Mouse (Mus musculus) spleen, adult 18-20 months (tissue): ENCODE results near the gene D430042O09Rik.

Experiments used
- DNase-seq, 2 experiments: peaks; one replicate each; pipeline ENCODE4 v3.0.0; 2022; ENCODE audit warnings: mixed read lengths in 2 of 2

Gene D430042O09Rik

GRCm38 (mm10) chr7:125741271-125741703 is 33.6 kb downstream of the D430042O09Rik start:
- DNase-seq = no peak

- no peak for DNase-seq
Measured at GRCm38 (mm10) chr7:125744774-125745173, 37.1 kb downstream of the D430042O09Rik start.

DNA sequence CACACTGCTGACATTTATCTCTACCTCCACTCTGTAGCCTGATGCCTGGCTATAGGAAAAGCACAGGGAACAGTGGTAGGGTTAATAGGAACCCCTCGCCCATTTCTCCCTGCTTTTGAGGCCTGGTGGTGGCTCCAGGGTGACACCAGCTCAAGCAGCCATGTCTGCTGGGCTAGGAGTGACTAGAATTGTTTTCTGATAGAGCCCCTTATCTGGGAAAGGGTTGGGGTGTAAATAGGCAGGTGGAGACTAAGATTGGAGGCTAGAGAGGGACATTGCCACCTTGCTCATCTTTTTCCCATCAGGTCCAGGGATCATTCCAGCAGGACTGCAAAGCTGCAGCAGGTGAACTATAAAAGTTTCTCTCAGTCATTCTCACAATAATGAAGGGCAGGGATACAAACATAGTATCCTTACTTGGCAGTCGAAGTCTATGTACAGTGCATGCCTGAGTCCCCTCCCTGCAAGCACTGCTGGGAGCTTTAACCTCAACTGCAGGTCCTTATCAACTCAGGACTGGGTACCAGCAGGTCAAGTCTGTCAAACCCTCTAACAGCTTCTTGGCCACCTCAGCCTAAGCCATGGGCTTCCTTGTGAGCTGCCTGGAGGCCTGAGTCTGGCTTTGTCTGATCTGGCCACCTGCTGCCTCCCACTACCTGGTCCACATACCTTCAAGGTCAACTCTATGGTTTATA is 39.1 kb downstream of the D430042O09Rik start:
- DNase-seq = no peak

GRCm38 (mm10) chr7:125747316-125747690 is 39.6 kb downstream of the D430042O09Rik start:
- DNase-seq = no peak

- no peak for DNase-seq
Measured at GRCm38 (mm10) chr7:125748186-125748585, 40.5 kb downstream of the D430042O09Rik start.

- no peak for DNase-seq
Measured at GRCm38 (mm10) chr7:125752699-125753325, 45.1 kb downstream of the D430042O09Rik start.

DNA sequence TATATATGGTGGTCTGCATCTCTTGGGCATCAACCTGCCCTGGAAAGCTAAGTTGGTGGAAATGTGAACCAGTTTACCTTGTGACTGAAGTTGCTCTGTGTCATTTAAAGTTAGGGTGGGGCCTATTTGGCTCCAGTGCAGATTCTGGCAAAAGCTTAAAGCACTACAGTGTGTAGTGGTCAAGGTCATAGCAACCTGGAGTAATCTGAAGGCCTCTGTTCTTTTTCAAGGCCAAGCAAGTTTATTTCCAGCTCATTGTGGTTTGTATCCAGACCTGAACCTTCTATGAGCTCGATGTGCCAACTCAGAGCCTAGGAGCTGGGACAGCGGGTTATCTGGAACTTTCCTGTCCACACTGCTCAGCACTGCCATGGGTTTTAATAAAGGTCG is 45.6 kb downstream of the D430042O09Rik start:
- DNase-seq = no peak

DNA sequence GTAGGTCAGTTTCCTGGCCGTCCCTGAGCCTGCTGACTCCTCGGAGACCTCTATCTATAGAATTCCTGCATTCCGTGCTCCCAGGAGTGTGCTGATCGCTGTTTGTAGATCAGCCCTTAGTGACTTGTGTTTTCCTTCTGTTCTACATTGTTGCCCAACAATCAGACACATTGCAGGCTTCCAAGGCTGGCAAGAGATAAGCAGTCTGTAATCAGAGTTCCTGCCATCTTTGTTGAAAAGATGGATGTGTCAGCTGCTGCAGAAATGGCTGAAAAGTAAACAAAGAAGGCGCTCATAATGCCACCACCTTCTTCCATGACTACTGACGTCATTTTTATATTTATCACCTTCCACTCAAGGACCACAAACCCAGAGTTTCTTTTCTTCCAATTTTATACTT is 49.1 kb downstream of the D430042O09Rik start:
- no peak for DNase-seq

- no peak for DNase-seq
Measured at GRCm38 (mm10) chr7:125757896-125758623, 50.4 kb downstream of the D430042O09Rik start.

DNA sequence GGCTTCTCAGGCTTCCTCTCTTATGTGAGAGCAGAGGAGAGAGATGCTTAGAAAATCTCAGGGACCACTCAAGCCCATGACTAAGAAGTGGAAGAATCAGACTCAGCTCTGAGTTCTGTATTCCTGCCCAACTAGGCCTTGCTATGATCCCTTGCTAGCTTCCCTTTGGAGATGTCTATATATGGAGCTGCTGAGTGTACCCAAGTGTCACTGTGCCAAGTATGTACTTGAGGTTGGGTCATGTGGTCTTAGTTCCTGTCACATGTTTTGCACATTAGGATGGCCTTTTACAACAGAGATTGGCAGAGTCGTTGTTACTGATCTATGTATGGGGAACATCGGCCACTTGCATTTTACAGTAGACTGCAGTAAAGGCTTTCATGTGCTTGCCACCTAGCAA is 54.6 kb downstream of the D430042O09Rik start:
- DNase-seq = no peak

DNA sequence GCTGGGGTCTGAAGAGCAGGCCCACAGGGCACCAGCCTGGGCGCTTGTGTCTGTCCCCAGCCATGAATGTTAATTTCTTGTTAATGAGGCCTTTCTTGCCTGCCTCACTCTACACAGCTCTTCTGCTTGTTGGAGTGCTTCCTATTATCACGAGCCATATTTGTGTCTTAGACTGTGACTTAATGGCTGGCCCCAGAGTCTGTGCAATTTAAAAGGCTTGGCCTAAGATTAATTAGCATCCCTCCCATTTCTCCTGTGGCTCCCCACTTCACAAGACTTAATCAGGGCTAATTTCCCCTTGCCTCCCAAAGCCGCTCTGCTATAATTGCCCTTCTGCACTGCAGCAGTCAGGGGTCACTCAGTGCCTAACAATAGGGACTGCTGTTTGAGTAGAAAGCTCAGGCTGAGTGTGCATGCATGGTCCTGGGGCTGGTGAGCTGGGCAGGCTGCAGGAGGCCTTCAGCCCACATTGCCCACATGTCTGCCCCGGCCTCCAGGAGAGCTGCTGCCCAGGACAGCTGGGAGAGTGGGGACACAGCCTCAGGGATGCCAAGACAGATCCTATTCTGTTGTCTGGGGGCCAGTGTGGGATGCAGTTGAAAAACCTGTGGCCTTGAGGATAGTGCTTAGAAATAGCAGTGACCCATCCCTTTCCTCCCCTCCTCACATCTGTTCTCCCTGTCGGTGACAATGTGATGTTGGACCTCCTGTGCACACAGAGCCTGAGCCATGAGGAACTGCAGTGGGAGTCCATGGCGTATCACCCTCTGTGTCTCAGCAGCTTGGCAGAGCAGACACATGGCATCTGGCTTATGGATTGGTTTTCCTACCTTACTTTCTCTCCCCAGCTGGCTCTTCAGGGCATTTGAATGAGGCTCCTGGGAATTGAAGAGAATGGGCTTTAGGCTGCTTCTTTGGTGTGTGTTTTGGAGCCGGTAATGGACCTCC is 55.5 kb downstream of the D430042O09Rik start:
- DNase-seq = no peak

DNA sequence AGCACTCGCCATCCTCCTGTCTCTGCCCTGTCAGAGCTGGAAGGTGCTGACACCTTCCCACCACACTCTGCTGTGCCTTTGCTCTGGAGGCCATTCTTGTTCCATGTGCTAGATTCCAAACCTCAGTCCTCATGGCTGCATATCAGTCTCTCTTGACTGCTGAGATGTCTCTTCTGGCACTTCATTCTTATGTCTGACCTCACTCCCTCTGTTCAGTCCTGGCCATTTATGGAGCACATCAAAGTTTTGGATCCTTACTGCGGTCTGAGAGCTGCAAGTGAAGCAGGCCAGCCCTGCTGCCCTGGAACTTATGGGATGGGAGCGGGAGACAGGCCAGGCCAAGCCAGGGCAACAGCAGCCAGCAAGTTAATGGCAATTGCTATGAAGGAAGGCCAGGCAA is 56.7 kb downstream of the D430042O09Rik start:
- DNase-seq = no peak

DNA sequence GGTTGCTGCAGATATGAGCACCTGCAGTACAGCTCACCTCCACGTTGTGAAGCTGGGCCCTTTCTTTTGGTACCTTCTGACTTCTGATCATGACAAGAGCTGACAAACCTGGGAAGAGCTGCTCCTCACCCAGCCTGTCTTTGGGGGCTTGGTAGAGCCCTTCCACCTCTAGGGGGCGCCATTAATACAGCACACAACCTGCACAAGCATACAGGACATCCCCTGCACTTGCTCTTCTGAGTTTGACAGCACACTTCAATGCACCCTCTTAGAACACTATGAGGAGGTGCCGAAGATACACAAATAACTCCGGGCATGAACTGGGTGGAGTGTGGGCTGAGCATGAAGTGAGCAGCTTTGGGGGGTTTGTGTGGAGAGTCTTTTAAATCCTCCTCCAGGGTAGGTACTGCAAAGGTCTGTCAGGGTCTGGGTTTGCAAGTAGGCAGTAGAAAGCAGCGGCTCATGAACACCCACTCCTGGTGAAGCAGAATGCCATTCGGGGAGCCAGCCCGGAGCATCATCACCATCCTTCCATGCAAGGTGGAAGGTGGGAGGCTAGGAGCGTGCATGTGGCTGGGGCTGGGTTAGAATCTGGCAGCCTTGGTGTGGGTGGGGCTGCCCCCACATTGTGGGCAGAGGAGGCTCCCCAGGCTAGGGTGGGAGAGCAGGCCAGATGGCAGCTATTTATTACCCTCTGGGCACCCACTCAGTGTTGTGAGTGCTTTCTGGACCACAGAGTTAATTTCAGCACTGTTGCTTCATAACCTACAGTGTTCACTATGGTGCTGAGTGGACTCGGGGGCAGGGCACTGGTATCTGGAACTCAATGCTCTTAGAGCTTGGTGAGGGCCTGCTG is 59.5 kb downstream of the D430042O09Rik start:
- DNase-seq = peak in 1 of 2 experiments; percentile 16

GRCm38 (mm10) chr7:125772961-125773571 is 65.4 kb downstream of the D430042O09Rik start:
- DNase-seq = no peak

DNA sequence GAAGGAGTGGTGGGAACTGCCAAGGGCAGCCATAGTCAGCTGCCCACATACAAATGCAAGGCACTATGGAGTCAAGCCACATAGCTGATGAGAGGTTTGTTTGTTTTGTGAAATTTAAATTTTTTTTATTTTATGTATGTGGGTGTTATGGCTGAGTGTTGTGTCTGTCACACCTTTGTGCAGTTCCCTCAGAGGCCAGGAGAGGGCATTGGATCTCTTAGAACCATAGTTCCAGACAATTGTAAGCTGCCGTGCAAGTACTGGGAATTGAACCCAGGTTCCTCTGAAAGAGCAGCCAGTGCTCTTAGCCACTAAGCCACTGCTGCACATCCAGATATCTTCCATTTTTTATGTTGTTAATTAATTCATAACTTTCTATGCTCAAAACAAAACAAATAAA is 75.5 kb downstream of the D430042O09Rik start:
- DNase-seq = no peak

- no peak for DNase-seq
Measured at GRCm38 (mm10) chr7:125786105-125786504, 78.4 kb downstream of the D430042O09Rik start.

DNA sequence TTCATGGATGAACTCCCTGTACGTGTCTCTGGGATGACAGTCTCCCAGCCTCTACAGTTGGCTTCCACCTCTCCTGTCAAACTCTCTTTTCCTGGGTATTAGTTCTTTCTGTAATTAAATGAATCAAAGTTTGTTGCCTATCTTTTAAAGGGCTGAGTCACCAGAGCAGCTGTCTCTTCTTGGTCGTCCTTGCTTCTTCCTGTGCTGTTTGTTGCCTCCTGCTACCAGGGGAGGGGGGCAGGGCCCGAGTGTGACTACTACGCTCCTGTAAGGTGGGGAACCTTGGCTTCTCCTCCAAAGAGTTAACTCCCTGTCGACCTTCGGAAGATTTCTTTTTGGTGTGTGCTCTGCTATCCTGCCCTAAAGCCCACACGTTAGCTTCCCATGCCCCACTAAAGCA is 79.4 kb downstream of the D430042O09Rik start:
- DNase-seq = no peak

DNA sequence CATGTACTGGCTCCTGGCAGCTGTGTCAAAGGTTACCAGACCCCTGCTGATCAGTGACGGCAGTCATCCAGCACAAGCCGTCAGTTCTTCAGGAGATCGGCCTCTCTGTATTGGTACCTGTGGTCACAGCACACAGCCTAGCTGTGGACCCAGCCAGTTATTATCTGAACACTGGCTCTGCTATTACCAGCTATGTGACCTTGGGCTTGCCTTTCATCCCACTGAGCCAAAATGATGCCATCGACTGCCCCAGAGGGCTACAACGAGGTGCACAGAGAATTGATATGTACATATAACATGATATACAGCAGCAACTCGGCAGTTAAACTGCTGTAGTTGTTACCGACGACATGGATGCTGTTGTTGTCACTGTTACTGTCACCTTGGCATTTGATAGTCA is 82.4 kb downstream of the D430042O09Rik start:
- no peak for DNase-seq

DNA sequence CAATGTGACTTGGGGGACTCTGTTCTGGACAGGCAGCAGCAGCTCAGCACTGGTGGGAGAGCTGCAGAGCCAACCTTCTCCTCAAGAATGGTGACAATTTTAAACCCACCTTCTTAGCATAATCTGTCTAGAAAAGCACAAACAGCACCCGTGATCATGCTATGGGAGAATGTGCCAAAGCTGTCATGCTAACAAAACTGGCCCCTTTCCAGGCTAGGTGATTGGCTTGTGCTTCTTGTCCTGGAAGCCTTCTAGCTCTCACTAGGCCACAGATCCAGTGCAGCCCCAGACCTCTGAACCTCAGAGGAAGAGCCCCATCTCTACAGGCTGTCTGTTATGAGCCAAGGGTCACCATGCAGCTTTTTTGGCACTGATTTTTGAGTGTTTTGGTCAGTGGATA is 98.9 kb downstream of the D430042O09Rik start:
- DNase-seq = no peak

DNA sequence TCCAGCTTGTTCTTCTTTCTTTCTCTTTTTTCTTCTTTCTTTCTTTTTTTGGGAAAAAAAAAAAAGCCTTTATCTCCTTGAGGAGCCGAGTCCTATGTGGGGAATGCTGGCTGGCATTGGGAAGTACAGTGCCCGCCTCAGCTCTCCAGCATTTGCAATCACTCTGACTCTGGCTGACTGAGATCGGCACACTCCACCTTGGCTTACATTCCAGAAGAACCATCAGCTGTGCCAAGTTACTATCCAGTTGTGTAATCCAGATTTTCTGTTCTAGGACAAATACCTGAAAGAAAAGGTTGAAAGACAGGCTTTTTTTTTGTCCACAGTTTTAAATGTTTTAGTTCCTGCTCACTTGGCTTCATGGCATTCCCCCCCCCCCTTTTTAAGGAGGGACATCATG is 100.5 kb downstream of the D430042O09Rik start:
- no peak for DNase-seq

- no peak for DNase-seq
Measured at GRCm38 (mm10) chr7:125812721-125813120, 105.0 kb downstream of the D430042O09Rik start.
